Mouse (Mus musculus) liver, embryonic 14.5 days (tissue): ENCODE results near the gene Sord. TPM values are rescaled to one million over a fixed set of nuclear protein-coding genes. Genes with fewer than 3 reads are reported as not detected.

Experiments
- ATAC-seq: fragments of 200-750 bp; cut with Nextera tagmentation; 2 replicates; pipeline ENCODE4 v1.8.0; 2017; ENCODE audit warnings: moderate number of reproducible peaks, mild to moderate bottlenecking, moderate library complexity; ENCODE audit not compliant: insufficient read depth
- DNase-seq, 3 experiments: peaks; one replicate each; pipeline ENCODE4 v3.0.0-alpha.2; 2012 to 2013; ENCODE audit warnings: low read depth in 3 of 3, low spot score in 3 of 3
- H3K27ac ChIP-seq: fragments of 300-500 bp; sonication (generic); 2 replicates; pipeline ENCODE4 v1.5.1; 2014; ENCODE audit warnings: moderate library complexity, mild to moderate bottlenecking, control low read depth, inconsistent platforms
- H3K27me3 ChIP-seq: fragments of 300-500 bp; sonication (generic); 2 replicates; pipeline ENCODE4 v1.6.1; 2014; ENCODE audit warnings: mild to moderate bottlenecking, low read length, moderate library complexity; ENCODE audit not compliant: control insufficient read depth, insufficient read depth
- H3K36me3 ChIP-seq: fragments of 300-500 bp; sonication (generic); replicated peaks from 2 replicates; pipeline ENCODE4 v1.6.1; 2014; ENCODE audit warnings: low read depth; ENCODE audit not compliant: control insufficient read depth, insufficient read depth
- H3K4me1 ChIP-seq, 2 experiments: fragments of 200-500 bp in 1 of 2; fragments of 300-500 bp in 1 of 2; sonication (generic) in 1 of 2; replicated peaks; 2 replicates each; pipeline ENCODE4 v1.6.1; 2012 to 2014; ENCODE audit warnings: antibody characterized with exemption in 1 of 2, inconsistent platforms in 1 of 2, low read length in 1 of 2; ENCODE audit not compliant: control insufficient read depth in 2 of 2, insufficient read depth in 2 of 2
- H3K4me2 ChIP-seq: fragments of 300-500 bp; sonication (generic); 2 replicates; pipeline ENCODE4 v1.6.1; 2014; ENCODE audit warnings: low read depth, mild to moderate bottlenecking, control low read depth, moderate library complexity
- H3K4me3 ChIP-seq, 2 experiments: fragments of 200-500 bp in 1 of 2; fragments of 300-500 bp in 1 of 2; sonication (generic) in 1 of 2; 2 replicates each; pipeline ENCODE4 v1.5.1; 2012 to 2014; ENCODE audit warnings: low read depth in 2 of 2, low read length in 2 of 2, mild to moderate bottlenecking in 2 of 2, control low read depth in 1 of 2, inconsistent platforms in 1 of 2, moderate library complexity in 1 of 2; ENCODE audit not compliant: insufficient read depth in 1 of 2
- H3K9ac ChIP-seq: fragments of 300-500 bp; sonication (generic); replicated peaks from 2 replicates; pipeline ENCODE4 v1.6.1; 2014; ENCODE audit warnings: mild to moderate bottlenecking, control low read depth, moderate library complexity
- H3K9me3 ChIP-seq: fragments of 300-500 bp; sonication (generic); 2 replicates; pipeline ENCODE4 v1.6.1; 2016; ENCODE audit warnings: low read length, mixed read lengths; ENCODE audit not compliant: control insufficient read depth
- CTCF ChIP-seq: IDR thresholded peaks from 2 replicates; pipeline ENCODE4 v1.5.1; 2016; ENCODE audit warnings: antibody characterized with exemption, low read depth, control low read depth
- EP300 ChIP-seq: IDR thresholded peaks from 2 replicates; pipeline ENCODE4 v1.6.1; 2016; ENCODE audit warnings: antibody characterized with exemption, low read depth
- WGBS: fragments of 180-500 bp; shearing (Covaris S2); extraction: QIAGEN DNeasy Blood & Tissue Kit; methylation state at CpG from one replicate; pipeline ENCODE4 v1.1.7; 2014; ENCODE audit not compliant: insufficient replicate concordance; 5-methylcytosine and 5-hydroxymethylcytosine counted together
- polyA plus RNA-seq, 2 experiments: library from polyadenylated mRNA; depleted of rRNA in 1 of 2; stranded (reverse) in 1 of 2; unstranded in 1 of 2; fragments of >200 nt; fragmentation: Nextera tagmentation in 1 of 2; extraction: Ambion mirVana in 1 of 2; gene quantifications; 2 replicates each; pipeline versions ENCODE4 v1.2.1 to v1.2.3; 2012 to 2014

Sord gene
- polyA plus RNA-seq, 2 experiments = 68.4 to 146 TPM

GRCm38 (mm10) chr2:122300656-122301020 is 66.1 kb downstream of the Sord start:
- Histone ChIP-seq H3K36me3 (no peaks in the 10 kb centered on the region), H3K27me3 (peaks cover 72% of the 10 kb centered on the region), H3K4me3 (no peak overlapping the region), H3K4me1 (0 out of 4 replicates have a peak, but pooled peaks cover 0 to 2% of the 10 kb centered on the region in 2 experiments), H3K4me2 (no peak overlapping the region), H3K27ac (no peak overlapping the region), H3K9ac (no peak overlapping the region), H3K9me3 (no peaks in the 10 kb centered on the region)
- DNase-seq = no peak
- TF ChIP-seq EP300 (no peak), CTCF (no peak)
- ATAC-seq = no peak
- WGBS = 6% methylated on average over 14 of the region's 14 CpGs

GRCm38 (mm10) chr2:122301081-122301920 is 66.8 kb downstream of the Sord start:
- peak overlapping the region; percentile 29 for H3K4me2 ChIP-seq
- no peak overlapping the region for H3K9ac ChIP-seq
- no peak overlapping the region for H3K27ac ChIP-seq
- ATAC-seq (no peak), DNase-seq (no peak)
- under 1% methylated on average over 47 of the region's 48 CpGs for WGBS
- TF ChIP-seq CTCF (no peak), EP300 (no peak)
- peak overlapping the region in 1 of 2 experiments; percentile 18; a peak in 1 of 4 replicates for H3K4me3 ChIP-seq
- H3K9me3 ChIP-seq = no peaks in the 10 kb centered on the region
- 0 out of 4 replicates have a peak, but pooled peaks cover 0 to 2% of the 10 kb centered on the region in 2 experiments for H3K4me1 ChIP-seq
- H3K36me3 ChIP-seq = no peaks in the 10 kb centered on the region
- H3K27me3 ChIP-seq = peaks cover 66% of the 10 kb centered on the region

GRCm38 (mm10) chr2:122301921-122302573 is 67.5 kb downstream of the Sord start:
- TF ChIP-seq CTCF = no peak
- no peak for TF ChIP-seq EP300
- Histone ChIP-seq H3K9me3 (no peaks in the 10 kb centered on the region), H3K36me3 (no peaks in the 10 kb centered on the region), H3K27me3 (peaks cover 62% of the 10 kb centered on the region), H3K4me3 (peak overlapping the region in 1 of 2 experiments; percentile 18; a peak in 1 of 4 replicates), H3K4me2 (peak overlapping the region; percentile 29; the same call in 1 of the 2 replicates), H3K27ac (no peak overlapping the region), H3K9ac (no peak overlapping the region), H3K4me1 (0 out of 4 replicates have a peak, but pooled peaks cover 0 to 2% of the 10 kb centered on the region in 2 experiments)
- 11% methylated on average over 23 of the region's 23 CpGs for WGBS
- ATAC-seq = no peak
- no peak for DNase-seq

- TF ChIP-seq EP300 (no peak), CTCF (peak; percentile 67)
- Histone ChIP-seq H3K4me2 (no peak overlapping the region), H3K36me3 (no peaks in the 10 kb centered on the region), H3K9ac (no peak overlapping the region), H3K27ac (no peak overlapping the region), H3K4me3 (no peak overlapping the region), H3K9me3 (no peaks in the 10 kb centered on the region), H3K27me3 (peaks cover 56% of the 10 kb centered on the region), H3K4me1 (0 out of 4 replicates have a peak, but pooled peaks cover 0 to 2% of the 10 kb centered on the region in 2 experiments)
- DNase-seq = peak; percentile 29 to 48 (median 33)
- ATAC-seq = peak; percentile 48; the same call in 1 of the 2 replicates
- WGBS = 7% methylated on average over 9 of the region's 9 CpGs
These were observed 68.2 kb downstream of the Sord start for GRCm38 (mm10) chr2:122302574-122303241.

GRCm38 (mm10) chr2:122304544-122304943 is 70.0 kb downstream of the Sord start:
- Histone ChIP-seq H3K9ac (no peak overlapping the region), H3K4me2 (no peak overlapping the region), H3K36me3 (no peaks in the 10 kb centered on the region), H3K27me3 (peaks cover 44% of the 10 kb centered on the region), H3K4me1 (no peaks in the 10 kb centered on the region), H3K9me3 (no peaks in the 10 kb centered on the region), H3K27ac (no peak overlapping the region), H3K4me3 (no peak overlapping the region)
- TF ChIP-seq CTCF = no peak
- no peak for TF ChIP-seq EP300
- WGBS = 67% methylated on average over 6 of the region's 6 CpGs
- no peak for DNase-seq
- ATAC-seq = no peak
